Mouse (Mus musculus): ENCODE results near the gene Ccdc3. TPM values are rescaled to one million over a fixed set of nuclear protein-coding genes. Genes with fewer than 3 reads are reported as not detected.

Gene Ccdc3
- polyA plus RNA-seq, 1 experiment from 2014 or later: 3.0 TPM

- ATAC-seq: peak; percentile 87
- no peak overlapping the region for H3K4me3 ChIP-seq (replicated peaks; ENCODE audit: low read length)
- no peak overlapping the region for H3K27ac ChIP-seq (ENCODE audit: low read length)
- no peak overlapping the region for H3K9ac ChIP-seq (replicated peaks; ENCODE audit: low read depth, low read length)
- H3K36me3 ChIP-seq (ENCODE audit: control insufficient read depth, insufficient read depth): no peaks in the 10 kb centered on the region
- H3K4me1 ChIP-seq (replicated peaks; ENCODE audit: control insufficient read depth, insufficient read depth, low read length): peaks cover 5% of the 10 kb centered on the region; the same call in 1 of the 2 replicates
- no peaks in the 10 kb centered on the region for H3K27me3 ChIP-seq (replicated peaks; ENCODE audit: control insufficient read depth, insufficient read depth, low read length)
- WGBS: 50% methylated on average over 2 of the region's 2 CpGs
- no peak overlapping the region for H3K4me2 ChIP-seq (ENCODE audit: low read length)
- H3K9me3 ChIP-seq (ENCODE audit: control insufficient read depth, low read length): peaks cover 2% of the 10 kb centered on the region; the same call in 1 of the 2 replicates
Observed at GRCm38 (mm10) chr2:5262279-5262678, 124.7 kb downstream of the Ccdc3 start.

DNA sequence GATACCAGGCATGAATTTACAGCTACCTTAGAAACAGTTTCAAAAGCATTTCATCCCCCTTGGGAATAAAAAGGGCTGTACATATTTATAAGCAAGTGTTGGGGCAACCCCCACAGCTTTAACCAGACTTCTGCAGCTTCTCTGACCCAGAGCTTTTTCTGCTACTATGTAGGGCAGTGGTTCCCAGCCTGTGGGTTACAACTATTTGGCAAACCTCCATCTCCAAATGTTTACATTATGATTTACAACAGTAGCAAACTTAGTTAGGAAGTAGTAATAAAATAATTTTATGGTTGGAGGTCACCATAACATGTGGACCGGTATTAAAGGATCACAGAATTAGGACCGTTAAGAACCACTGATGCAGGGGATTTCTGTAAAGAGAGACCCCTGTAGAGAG, 130.4 kb downstream of the Ccdc3 start:
- Histone ChIP-seq H3K27me3 (replicated peaks; ENCODE audit: control insufficient read depth, insufficient read depth, low read length) (no peaks in the 10 kb centered on the region), H3K4me2 (ENCODE audit: low read length) (no peak overlapping the region), H3K36me3 (ENCODE audit: control insufficient read depth, insufficient read depth) (no peaks in the 10 kb centered on the region), H3K27ac (ENCODE audit: low read length) (no peak overlapping the region), H3K9me3 (ENCODE audit: control insufficient read depth, low read length) (no peaks in the 10 kb centered on the region), H3K9ac (replicated peaks; ENCODE audit: low read depth, low read length) (no peak overlapping the region), H3K4me3 (replicated peaks; ENCODE audit: low read length) (no peak overlapping the region), H3K4me1 (replicated peaks; ENCODE audit: control insufficient read depth, insufficient read depth, low read length) (no peaks in the 10 kb centered on the region)
- ATAC-seq: no peak
- WGBS: 84% methylated on average over 2 of the region's 2 CpGs

Other genes starting within 250 kb of the Ccdc3 start
- 47.6 and 58.1 TPM in 2 replicates for gene Phyh, start 218.8 kb upstream of the Ccdc3 start, polyA plus RNA-seq (2015; fragmentation: Nextera tagmentation; extraction: Ambion mirVana)
- gene Ucma, start 161.7 kb upstream of the Ccdc3 start, polyA plus RNA-seq (2015; fragmentation: Nextera tagmentation; extraction: Ambion mirVana): 0.71 TPM in 1 of 2 replicates, not detected in the other
- 10.5 and 12.5 TPM in 2 replicates for gene Mcm10, start 125.0 kb upstream of the Ccdc3 start, polyA plus RNA-seq (2015; fragmentation: Nextera tagmentation; extraction: Ambion mirVana)
- gene Optn, start 73.7 kb upstream of the Ccdc3 start, polyA plus RNA-seq (2015; fragmentation: Nextera tagmentation; extraction: Ambion mirVana): 7.4 and 8.0 TPM in 2 replicates

All from forebrain, embryonic 16.5 days (tissue).